Mouse (Mus musculus) forebrain, embryonic 13.5 days (tissue): ENCODE measurements at regions not wholly inside any gene's neighbourhood (a gene's known extent, or its start where the extent isn't known, plus 50 kb on each side); places are given as distances from the start of the nearest gene placed in this dataset.

Source experiments
- ATAC-seq: fragments of 200-750 bp; cut with Nextera tagmentation; 2 replicates; pipeline ENCODE4 v1.8.0; 2017
- H3K27ac ChIP-seq: fragments of 300-500 bp; sonication (generic); 2 replicates; pipeline ENCODE4 v1.5.1; 2015; ENCODE audit warnings: inconsistent platforms, mild to moderate bottlenecking, moderate library complexity
- H3K27me3 ChIP-seq: fragments of 300-500 bp; sonication (generic); 2 replicates; pipeline ENCODE4 v1.6.1; 2015; ENCODE audit warnings: mild to moderate bottlenecking, inconsistent platforms
- H3K36me3 ChIP-seq: fragments of 300-500 bp; sonication (generic); 2 replicates; pipeline ENCODE4 v1.6.1; 2015; ENCODE audit warnings: mild to moderate bottlenecking, inconsistent platforms; ENCODE audit not compliant: poor library complexity, severe bottlenecking
- H3K4me1 ChIP-seq: fragments of 300-500 bp; sonication (generic); 2 replicates; pipeline ENCODE4 v1.6.1; 2015; ENCODE audit warnings: inconsistent platforms
- H3K4me2 ChIP-seq: fragments of 300-500 bp; sonication (generic); 2 replicates; pipeline ENCODE4 v1.6.1; 2015; ENCODE audit warnings: inconsistent platforms, mild to moderate bottlenecking, moderate library complexity
- H3K4me3 ChIP-seq: fragments of 300-500 bp; sonication (generic); 2 replicates; pipeline ENCODE4 v1.5.1; 2015; ENCODE audit warnings: mild to moderate bottlenecking, inconsistent platforms
- H3K9ac ChIP-seq: fragments of 300-500 bp; sonication (generic); 2 replicates; pipeline ENCODE4 v1.6.1; 2015; ENCODE audit warnings: mild to moderate bottlenecking, inconsistent platforms
- H3K9me3 ChIP-seq: fragments of 300-500 bp; sonication (generic); replicated peaks from 2 replicates; pipeline ENCODE4 v1.6.1; 2016; ENCODE audit warnings: inconsistent platforms
- WGBS: fragments of 180-500 bp; shearing (Covaris S2); methylation state at CpG from one replicate; pipeline ENCODE4 v1.1.7; 2015; 5-methylcytosine and 5-hydroxymethylcytosine counted together

- H3K4me1 ChIP-seq = no peaks in the 10 kb centered on the region
- 90% methylated on average over 10 of the region's 10 CpGs for WGBS
- no peak for ATAC-seq
- H3K27me3 ChIP-seq = no peaks in the 10 kb centered on the region
- H3K27ac ChIP-seq = no peak overlapping the region
- H3K4me3 ChIP-seq = no peak overlapping the region
- no peak overlapping the region for H3K9ac ChIP-seq
- H3K4me2 ChIP-seq = no peak overlapping the region
- no peaks in the 10 kb centered on the region for H3K9me3 ChIP-seq
- no peaks in the 10 kb centered on the region for H3K36me3 ChIP-seq
Measured at GRCm38 (mm10) chr12:73847336-73847735, 53.8 kb upstream of the Hif1a start.

GRCm38 (mm10) chr12:73850831-73851230 lies 50.3 kb upstream of the Hif1a start:
- 88% methylated on average over 2 of the region's 2 CpGs for WGBS
- Histone ChIP-seq H3K4me2 (no peak overlapping the region), H3K36me3 (no peaks in the 10 kb centered on the region), H3K9ac (no peak overlapping the region), H3K27me3 (no peaks in the 10 kb centered on the region), H3K4me1 (no peaks in the 10 kb centered on the region), H3K9me3 (no peaks in the 10 kb centered on the region), H3K4me3 (no peak overlapping the region), H3K27ac (no peak overlapping the region)
- no peak for ATAC-seq
